Mouse (Mus musculus): ENCODE data around the gene Mybl2.

DNA sequence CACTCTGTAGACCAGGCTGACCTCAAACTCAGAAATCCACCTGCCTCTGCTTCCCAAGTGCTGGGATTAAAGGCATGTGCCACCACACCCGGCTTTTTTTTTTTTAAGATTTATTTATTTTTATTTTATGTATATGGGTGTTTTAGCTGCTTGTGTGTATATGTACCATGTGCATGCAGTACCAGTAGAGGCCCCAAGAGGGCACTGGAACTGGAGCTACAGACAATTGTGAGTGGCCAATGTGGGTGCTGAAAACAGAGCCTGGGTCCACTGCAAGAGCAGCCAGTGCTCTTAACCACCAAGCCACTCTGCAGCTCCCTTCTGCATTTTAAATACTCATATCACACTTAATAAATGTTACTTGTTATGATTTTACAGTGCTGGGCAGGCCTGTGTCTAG, 56.2 kb downstream of the Mybl2 start:
- TF ChIP-seq POLR2A (IDR thresholded peaks at IDR 0.05; ENCODE audit: insufficient read length, low read depth) (no peak), SRF (IDR thresholded peaks at IDR 0.05; ENCODE audit: control insufficient read depth, insufficient read length, low read depth) (no peak), USF1 (IDR thresholded peaks at IDR 0.05; ENCODE audit: low read depth) (no peak), MYOD1 (IDR thresholded peaks at IDR 0.05; ENCODE audit: control insufficient read depth in 1 of 3, insufficient read length in 2 of 3, low read depth in 2 of 3) (no peak), MYOG (IDR thresholded peaks at IDR 0.05; ENCODE audit: control insufficient read depth in 1 of 3, insufficient read depth in 1 of 3, insufficient read length in 2 of 3, low read depth in 2 of 3) (no peak), TCF3 (IDR thresholded peaks at IDR 0.05; ENCODE audit: insufficient read length, low read depth) (no peak)

Data from myocyte (in vitro differentiated cells).